Mouse (Mus musculus): Measurements from ENCODE around the gene Adgrb3. TPM values are rescaled to one million over a fixed set of nuclear protein-coding genes. Genes with fewer than 3 reads are reported as not detected.

Gene Adgrb3
- total and polyA plus RNA-seq, 2 experiments: not detected

DNA sequence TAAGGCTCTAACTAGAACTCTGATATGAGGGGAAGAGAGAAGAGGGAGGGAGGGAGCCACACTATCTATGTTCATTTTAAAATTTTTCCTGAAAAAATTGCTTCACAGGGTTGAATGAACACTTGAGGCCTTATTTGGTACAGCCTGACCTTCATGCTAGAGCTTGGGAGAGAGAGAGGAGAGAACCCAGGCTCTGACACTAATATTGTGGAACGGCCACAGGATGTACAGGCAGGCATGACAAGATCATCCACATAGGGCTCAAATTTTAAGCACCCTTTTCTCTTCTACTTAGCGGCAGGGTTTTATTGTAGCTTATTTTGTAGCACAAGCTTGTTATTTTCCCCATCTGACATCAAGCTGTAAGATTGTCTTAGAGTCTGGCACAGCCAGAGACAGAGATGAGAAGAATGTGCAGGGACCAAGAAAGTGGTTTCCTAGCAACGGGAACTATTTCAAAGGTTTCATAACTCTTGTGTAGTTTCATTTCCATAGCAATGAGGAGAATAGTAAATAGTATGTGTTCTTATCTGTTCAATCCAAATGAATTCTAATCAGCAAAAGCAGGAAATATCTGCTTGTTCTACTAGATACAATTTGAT is 721.9 kb downstream of the Adgrb3 start:
- Histone ChIP-seq H3K27ac (replicated peaks; ENCODE audit: insufficient read depth, low read depth, low read length) (no peak overlapping the region), H3K4me3 (ENCODE audit: insufficient read depth, low read depth, low read length) (no peak overlapping the region), H3K4me1 (ENCODE audit: control insufficient read depth, insufficient read depth, low read length) (no peaks in the 10 kb centered on the region), H3K36me3 (ENCODE audit: control insufficient read depth, insufficient read depth, low read length) (no peaks in the 10 kb centered on the region), H3K79me2 (ENCODE audit: control insufficient read depth, insufficient read depth, low read length) (no peaks in the 10 kb centered on the region), H3K9ac (ENCODE audit: low read depth, low read length) (no peak overlapping the region), H3K27me3 (ENCODE audit: control insufficient read depth, insufficient read depth, low read length) (no peaks in the 10 kb centered on the region)
- 77% methylated on average over 3 of the region's 3 CpGs for WGBS
- no peak for DNase-seq (ENCODE audit: extremely low read depth, low read depth, low spot score)
- TF ChIP-seq CTCF (IDR thresholded peaks at IDR 0.05; ENCODE audit: low read depth, low read length): no peak
- no peak for TF ChIP-seq POLR2A (IDR thresholded peaks at IDR 0.05; ENCODE audit: extremely low read depth, insufficient read depth, low read length)

DNA sequence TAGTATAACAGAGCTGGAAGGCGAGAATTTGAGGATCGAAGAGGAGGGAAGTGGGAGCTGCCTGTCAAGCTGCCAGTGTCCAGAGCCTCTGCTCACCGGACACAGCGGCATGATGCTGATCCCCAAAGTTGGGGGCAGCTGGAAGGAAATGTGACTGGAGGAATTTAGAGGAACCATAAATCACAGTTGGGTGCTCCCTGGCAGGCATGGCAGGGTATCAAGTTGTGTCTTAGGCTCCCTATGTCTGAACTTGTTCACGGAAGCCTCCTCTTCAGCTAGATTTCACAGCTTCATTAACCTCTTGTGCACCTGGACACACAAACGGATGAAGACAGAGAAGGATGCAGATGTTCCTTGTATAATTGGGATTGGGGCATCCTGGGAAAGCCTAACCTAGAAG is 722.8 kb downstream of the Adgrb3 start:
- Histone ChIP-seq H3K36me3 (ENCODE audit: control insufficient read depth, insufficient read depth, low read length) (no peaks in the 10 kb centered on the region), H3K9ac (ENCODE audit: low read depth, low read length) (no peak overlapping the region), H3K27me3 (ENCODE audit: control insufficient read depth, insufficient read depth, low read length) (no peaks in the 10 kb centered on the region), H3K4me1 (ENCODE audit: control insufficient read depth, insufficient read depth, low read length) (no peaks in the 10 kb centered on the region), H3K27ac (replicated peaks; ENCODE audit: insufficient read depth, low read depth, low read length) (no peak overlapping the region), H3K4me3 (ENCODE audit: insufficient read depth, low read depth, low read length) (no peak overlapping the region), H3K79me2 (ENCODE audit: control insufficient read depth, insufficient read depth, low read length) (no peaks in the 10 kb centered on the region)
- DNase-seq (ENCODE audit: extremely low read depth, low read depth, low spot score): no peak
- WGBS: 84% methylated on average over 6 of the region's 6 CpGs
- TF ChIP-seq CTCF (IDR thresholded peaks at IDR 0.05; ENCODE audit: low read depth, low read length) (no peak), POLR2A (IDR thresholded peaks at IDR 0.05; ENCODE audit: extremely low read depth, insufficient read depth, low read length) (no peak)

DNA sequence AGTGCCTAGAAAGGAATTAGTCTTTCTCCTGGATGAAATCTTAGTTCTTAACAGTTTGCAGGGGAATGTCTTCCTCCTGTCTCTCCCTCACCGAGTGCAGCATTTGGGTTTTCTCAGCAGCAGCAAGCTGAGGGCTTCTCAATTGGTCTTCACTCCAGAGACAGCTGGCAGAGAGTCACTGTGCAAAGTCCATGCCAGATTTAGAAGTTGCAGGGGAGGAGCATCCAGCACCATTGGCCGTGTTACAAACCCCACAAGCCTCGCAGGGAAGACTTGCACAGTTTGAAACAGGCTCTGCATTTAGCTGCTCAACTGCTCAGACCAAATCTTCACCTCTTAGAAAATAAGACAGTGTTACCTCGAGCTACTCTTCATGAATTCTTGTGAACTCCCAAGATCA is 724.1 kb downstream of the Adgrb3 start:
- Histone ChIP-seq H3K79me2 (ENCODE audit: control insufficient read depth, insufficient read depth, low read length) (no peaks in the 10 kb centered on the region), H3K4me3 (ENCODE audit: insufficient read depth, low read depth, low read length) (no peak overlapping the region), H3K27me3 (ENCODE audit: control insufficient read depth, insufficient read depth, low read length) (no peaks in the 10 kb centered on the region), H3K9ac (ENCODE audit: low read depth, low read length) (no peak overlapping the region), H3K27ac (replicated peaks; ENCODE audit: insufficient read depth, low read depth, low read length) (no peak overlapping the region), H3K36me3 (ENCODE audit: control insufficient read depth, insufficient read depth, low read length) (no peaks in the 10 kb centered on the region), H3K4me1 (ENCODE audit: control insufficient read depth, insufficient read depth, low read length) (no peaks in the 10 kb centered on the region)
- no peak for TF ChIP-seq POLR2A (IDR thresholded peaks at IDR 0.05; ENCODE audit: extremely low read depth, insufficient read depth, low read length)
- no peak for TF ChIP-seq CTCF (IDR thresholded peaks at IDR 0.05; ENCODE audit: low read depth, low read length)
- peak; percentile 72 for DNase-seq (ENCODE audit: extremely low read depth, low read depth, low spot score)
- 11% methylated on average over 4 of the region's 4 CpGs for WGBS

DNA sequence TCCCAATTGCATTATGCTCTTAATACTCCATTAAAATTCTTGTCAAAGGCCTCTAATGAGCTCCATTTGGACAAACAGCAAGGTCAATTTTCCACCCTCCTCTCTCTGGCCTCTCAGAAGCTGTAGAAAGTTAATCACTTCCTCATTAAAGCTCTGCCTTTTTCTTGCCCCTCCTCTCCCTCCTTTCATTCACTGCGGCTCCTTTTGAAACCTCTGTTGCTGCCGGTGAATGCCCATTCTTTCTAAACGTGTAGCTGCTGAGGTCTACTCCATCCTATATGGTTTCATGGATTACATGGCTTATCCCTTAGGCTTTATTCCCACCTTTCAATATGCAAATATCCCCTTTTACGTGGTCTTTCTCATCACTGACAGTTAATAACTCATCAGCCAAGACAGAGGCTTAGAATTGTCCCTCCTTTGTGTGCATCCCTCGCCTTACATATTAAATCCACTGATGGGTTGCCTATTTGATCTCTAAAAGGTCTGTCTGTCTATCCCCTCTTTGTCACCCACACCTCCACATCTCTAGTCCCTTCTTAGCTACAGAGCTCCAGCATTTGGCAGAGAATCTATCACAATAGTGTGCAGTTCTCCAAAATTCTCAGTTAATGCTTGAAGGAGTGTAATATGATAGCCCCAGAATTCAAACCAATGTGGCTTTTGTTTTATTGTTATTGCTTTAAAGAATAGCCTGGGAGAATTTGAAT is 741.3 kb downstream of the Adgrb3 start:
- 63% methylated on average over 5 of the region's 5 CpGs for WGBS
- H3K79me2 ChIP-seq (ENCODE audit: control insufficient read depth, insufficient read depth, low read length): no peaks in the 10 kb centered on the region
- no peak overlapping the region for H3K27ac ChIP-seq (replicated peaks; ENCODE audit: insufficient read depth, low read depth, low read length)
- H3K4me3 ChIP-seq (ENCODE audit: insufficient read depth, low read depth, low read length): no peak overlapping the region
- H3K36me3 ChIP-seq (ENCODE audit: control insufficient read depth, insufficient read depth, low read length): no peaks in the 10 kb centered on the region
- no peaks in the 10 kb centered on the region for H3K4me1 ChIP-seq (ENCODE audit: control insufficient read depth, insufficient read depth, low read length)
- H3K27me3 ChIP-seq (ENCODE audit: control insufficient read depth, insufficient read depth, low read length): no peaks in the 10 kb centered on the region
- TF ChIP-seq CTCF (IDR thresholded peaks at IDR 0.05; ENCODE audit: low read depth, low read length): no peak
- DNase-seq (ENCODE audit: extremely low read depth, low read depth, low spot score): no peak
- H3K9ac ChIP-seq (ENCODE audit: low read depth, low read length): no peak overlapping the region

DNA sequence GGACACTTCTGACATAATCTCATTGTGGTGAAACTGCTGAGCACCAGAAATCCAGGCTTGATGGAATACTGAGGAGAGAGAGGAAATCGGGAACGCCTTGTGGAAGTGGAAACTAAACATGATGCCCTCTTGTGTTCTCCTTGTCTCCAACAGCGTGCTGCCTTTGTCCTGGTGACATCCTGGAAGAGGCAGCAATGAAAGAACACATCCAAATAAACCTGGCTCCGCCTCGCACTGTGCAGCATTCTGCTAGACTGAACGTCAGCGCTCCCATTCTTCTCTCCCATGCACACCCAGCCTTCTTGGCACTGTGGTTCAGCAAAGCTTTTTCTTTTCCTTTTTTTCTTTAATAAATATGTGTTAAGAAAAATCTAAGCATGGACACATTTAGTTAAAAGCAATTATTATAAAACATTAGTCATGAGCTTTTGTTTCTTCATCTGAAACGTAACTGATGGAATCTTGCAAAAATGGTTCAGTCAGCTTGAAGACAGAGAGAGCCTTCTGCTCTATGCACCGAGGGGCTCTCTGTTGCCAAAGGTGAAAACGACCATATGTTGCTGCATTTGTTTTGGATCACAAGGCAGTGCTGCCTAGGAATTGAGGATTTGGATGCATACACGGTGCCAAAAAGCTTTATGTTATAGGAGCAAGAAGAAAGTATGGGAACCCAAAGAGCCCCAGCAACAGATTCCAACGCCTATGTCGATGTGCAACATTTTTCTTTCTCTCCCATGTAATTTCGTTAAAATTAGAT is 743.7 kb downstream of the Adgrb3 start:
- no peaks in the 10 kb centered on the region for H3K27me3 ChIP-seq (ENCODE audit: control insufficient read depth, insufficient read depth, low read length)
- H3K9ac ChIP-seq (ENCODE audit: low read depth, low read length): no peak overlapping the region
- 79% methylated on average over 14 of the region's 14 CpGs for WGBS
- TF ChIP-seq CTCF (IDR thresholded peaks at IDR 0.05; ENCODE audit: low read depth, low read length): no peak
- TF ChIP-seq POLR2A (IDR thresholded peaks at IDR 0.05; ENCODE audit: extremely low read depth, insufficient read depth, low read length): no peak
- H3K4me1 ChIP-seq (ENCODE audit: control insufficient read depth, insufficient read depth, low read length): no peaks in the 10 kb centered on the region
- no peak overlapping the region for H3K27ac ChIP-seq (replicated peaks; ENCODE audit: insufficient read depth, low read depth, low read length)
- DNase-seq (ENCODE audit: extremely low read depth, low read depth, low spot score): no peak
- no peak overlapping the region for H3K4me3 ChIP-seq (ENCODE audit: insufficient read depth, low read depth, low read length)
- H3K79me2 ChIP-seq (ENCODE audit: control insufficient read depth, insufficient read depth, low read length): no peaks in the 10 kb centered on the region
- no peaks in the 10 kb centered on the region for H3K36me3 ChIP-seq (ENCODE audit: control insufficient read depth, insufficient read depth, low read length)
